ENCODE assay signal across 9 mouse cellular contexts in the genomic region with DNA sequence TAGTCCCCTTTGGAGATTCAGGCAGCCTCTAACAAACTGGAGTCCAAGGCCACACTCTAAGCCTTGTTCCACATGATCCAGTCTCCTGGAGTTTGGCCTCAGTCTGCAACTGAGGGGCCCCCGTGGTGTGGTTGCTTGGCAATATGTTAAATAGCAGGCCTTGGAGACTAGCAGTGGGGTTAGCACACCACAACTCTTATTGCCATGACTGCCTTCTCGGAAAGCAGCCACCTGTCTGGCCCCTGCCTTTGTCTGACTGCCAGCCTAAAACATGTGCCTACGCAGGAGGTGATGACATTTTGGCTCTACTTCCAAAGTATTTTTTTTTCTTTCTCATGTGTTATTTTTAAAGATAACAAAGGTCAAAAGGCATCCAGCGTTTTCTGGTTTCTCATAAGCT. TPM values are rescaled to one million over a fixed set of nuclear protein-coding genes. Genes with fewer than 3 reads are reported as not detected.
DNase-seq lines count a peak whose midpoint lies in the region; ATAC-seq lines count a peak whose summit lies in the region.
"Had no signal": no experiment of that assay in that cellular context is flagged by ENCODE, and none has a peak within 500 bp of the region (broad histone marks: within the 10 kb centered on the region; RNA-seq: fewer than 3 reads in every experiment).

No protein-coding gene starts in this region.

- no peaks in the 10 kb centered on the region for H3K27me3 ChIP-seq in forebrain, embryonic 16.5 days (replicated peaks; ENCODE audit: control insufficient read depth, insufficient read depth, low read length)
- peaks cover 5% of the 10 kb centered on the region for H3K27me3 ChIP-seq in forebrain, embryonic 11.5 days (ENCODE audit: control insufficient read depth, insufficient read depth, low read length)
- peaks cover 5% of the 10 kb centered on the region; the same call in 1 of the 2 replicates for H3K27me3 ChIP-seq in heart, embryonic 10.5 days (ENCODE audit: insufficient read depth, poor library complexity, severe bottlenecking)
- H3K27me3 ChIP-seq: CH12.LX had no signal

- DNase-seq in forebrain, embryonic 11.5 days (ENCODE audit: low spot score): no peak
- peak; percentile 5 for DNase-seq in adipocyte (ENCODE audit: low spot score)
- DNase-seq in embryo, embryonic 11 days: peak; percentile 5
- peak; percentile 45 to 84 for DNase-seq in kidney, postnatal 25 days
- no peak for DNase-seq in yolk sac, embryonic 10.5 days (ENCODE audit: low spot score)
- no peak for DNase-seq in heart, embryonic 10.5 days (ENCODE audit: low spot score)
- DNase-seq in natural killer cell, adult 2 months (ENCODE audit: low spot score in 2 of 2): no peak

- no peak overlapping the region for H3K9ac ChIP-seq in forebrain, embryonic 16.5 days (replicated peaks; ENCODE audit: low read depth, low read length)
- no peak overlapping the region for H3K9ac ChIP-seq in forebrain, embryonic 11.5 days (ENCODE audit: low read length)

- no peak overlapping the region for H3K27ac ChIP-seq in forebrain, embryonic 16.5 days (ENCODE audit: low read length)
- H3K27ac ChIP-seq in forebrain, embryonic 11.5 days (ENCODE audit: low read depth, low read length): no peak overlapping the region
- no peak overlapping the region for H3K27ac ChIP-seq in heart, embryonic 10.5 days

- H3K4me2 ChIP-seq in forebrain, embryonic 16.5 days (ENCODE audit: low read length): no peak overlapping the region
- no peak overlapping the region for H3K4me2 ChIP-seq in forebrain, embryonic 11.5 days (ENCODE audit: low read depth, low read length, severe bottlenecking)

- no peaks in the 10 kb centered on the region for H3K9me3 ChIP-seq in forebrain, embryonic 16.5 days (ENCODE audit: control insufficient read depth, low read length)
- H3K9me3 ChIP-seq in forebrain, embryonic 11.5 days (ENCODE audit: control insufficient read depth, low read length): no peaks in the 10 kb centered on the region
- no peaks in the 10 kb centered on the region for H3K9me3 ChIP-seq in heart, embryonic 10.5 days

- no peaks in the 10 kb centered on the region for H3K4me1 ChIP-seq in forebrain, embryonic 16.5 days (replicated peaks; ENCODE audit: control insufficient read depth, insufficient read depth, low read length)
- no peaks in the 10 kb centered on the region for H3K4me1 ChIP-seq in forebrain, embryonic 11.5 days (replicated peaks; ENCODE audit: control insufficient read depth, insufficient read depth, low read length)
- H3K4me1 ChIP-seq in heart, embryonic 10.5 days: no peaks in the 10 kb centered on the region

- H3K4me3 ChIP-seq in forebrain, embryonic 16.5 days (replicated peaks; ENCODE audit: low read length): no peak overlapping the region
- H3K4me3 ChIP-seq in forebrain, embryonic 11.5 days (ENCODE audit: low read depth, low read length): no peak overlapping the region
- no peak overlapping the region for H3K4me3 ChIP-seq in heart, embryonic 10.5 days

- WGBS in forebrain, embryonic 16.5 days: 46% methylated on average over 4 of the region's 4 CpGs
- WGBS in forebrain, embryonic 11.5 days: 66% methylated on average over 4 of the region's 4 CpGs
- 58% methylated on average over 4 of the region's 4 CpGs for WGBS in heart, embryonic 10.5 days

- peak; percentile 78 for ATAC-seq in forebrain, embryonic 16.5 days
- no peak for ATAC-seq in forebrain, embryonic 11.5 days (replicated peaks; ENCODE audit: low FRiP score)

- no peaks in the 10 kb centered on the region for H3K36me3 ChIP-seq in forebrain, embryonic 16.5 days (ENCODE audit: control insufficient read depth, insufficient read depth)
- no peaks in the 10 kb centered on the region for H3K36me3 ChIP-seq in forebrain, embryonic 11.5 days (ENCODE audit: control insufficient read depth, insufficient read depth, low read length)
- H3K36me3 ChIP-seq in heart, embryonic 10.5 days: no peaks in the 10 kb centered on the region

RNA-seq across cellular contexts. Expression of gene Cldn2, which starts 7.5 kb away (rescaled TPM):
- 0.89 and 1.3 TPM in 2 replicates for polyA plus RNA-seq in forebrain, embryonic 16.5 days (2015; fragmentation: Nextera tagmentation; extraction: Ambion mirVana)
- polyA plus RNA-seq in forebrain, embryonic 11.5 days (2014; fragmentation: Nextera tagmentation; extraction: Ambion mirVana): 0.05 TPM in 1 of 2 replicates, not detected in the other
- polyA plus RNA-seq in heart, embryonic 10.5 days (2016; fragmentation: Nextera tagmentation; extraction: Ambion mirVana): 0.30 TPM in 1 of 2 replicates, not detected in the other

RNA-seq across cellular contexts. Expression of gene Ripply1, which starts 25.9 kb away (rescaled TPM):
- polyA plus RNA-seq in forebrain, embryonic 16.5 days (2015; fragmentation: Nextera tagmentation; extraction: Ambion mirVana): not detected in 2 replicates
- polyA plus RNA-seq in forebrain, embryonic 11.5 days (2014; fragmentation: Nextera tagmentation; extraction: Ambion mirVana): not detected in 2 replicates
- not detected in 2 replicates for polyA plus RNA-seq in heart, embryonic 10.5 days (2016; fragmentation: Nextera tagmentation; extraction: Ambion mirVana)

Comparison
In these comparisons a context has a peak if more than half of its experiments do, and no peak if none do; other contexts are left out.
1. DNase-seq: peak in adipocyte (single experiment), embryo, embryonic 11 days (single experiment) and kidney, postnatal 25 days (2 of 2); none in forebrain, embryonic 11.5 days (single experiment), yolk sac, embryonic 10.5 days (single experiment), heart, embryonic 10.5 days (single experiment) and natural killer cell, adult 2 months (0 of 2).